Mouse (Mus musculus) brain, embryonic 18.5 days (tissue): ENCODE measurements around the gene Adgrg3.

ENCODE experiments used
- DNase-seq: peaks from one replicate; pipeline ENCODE4 v3.0.0-alpha.2; 2012; ENCODE audit warnings: low read depth, low spot score

The Adgrg3 gene

DNA sequence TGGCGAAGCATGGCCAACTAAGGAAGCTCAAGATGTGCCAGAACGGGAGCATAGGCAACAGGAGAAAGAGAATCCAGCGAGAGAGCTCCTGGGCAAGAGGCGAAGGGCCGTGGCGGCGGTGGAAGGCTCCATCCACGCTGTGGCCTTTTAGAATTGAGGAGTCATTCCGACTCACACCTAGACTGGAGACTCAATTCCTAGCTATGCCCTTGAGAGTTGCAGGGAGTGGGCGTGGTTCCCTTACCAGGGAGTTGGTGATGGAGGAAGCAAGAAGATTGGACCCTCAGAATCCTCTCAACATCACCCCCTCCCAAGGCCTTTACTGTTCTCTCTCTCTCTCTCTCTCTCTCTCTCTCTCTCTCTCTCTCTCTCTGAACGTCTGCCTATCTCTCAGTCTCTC lies 64.2 kb downstream of the Adgrg3 start:
- DNase-seq = no peak

DNA sequence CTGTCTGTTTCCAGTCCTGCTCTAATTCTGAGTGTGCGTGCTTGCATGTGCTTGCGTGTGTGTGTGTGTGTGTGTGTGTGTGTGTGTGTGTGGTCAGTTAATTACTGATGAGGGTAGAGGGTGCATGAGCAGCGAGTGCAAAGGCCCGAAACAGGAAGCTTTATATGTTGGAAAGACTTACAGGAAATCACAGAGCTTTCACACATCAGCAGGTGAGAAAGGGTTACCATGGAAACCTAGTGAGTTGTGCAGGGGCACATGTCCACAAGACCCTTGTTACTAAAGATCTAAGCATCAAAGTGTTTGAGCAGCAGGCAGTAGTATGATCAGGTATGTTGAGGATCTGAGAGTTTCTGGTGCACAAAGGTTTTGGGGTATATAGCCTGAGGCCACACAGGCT lies 66.8 kb downstream of the Adgrg3 start:
- DNase-seq = no peak

DNA sequence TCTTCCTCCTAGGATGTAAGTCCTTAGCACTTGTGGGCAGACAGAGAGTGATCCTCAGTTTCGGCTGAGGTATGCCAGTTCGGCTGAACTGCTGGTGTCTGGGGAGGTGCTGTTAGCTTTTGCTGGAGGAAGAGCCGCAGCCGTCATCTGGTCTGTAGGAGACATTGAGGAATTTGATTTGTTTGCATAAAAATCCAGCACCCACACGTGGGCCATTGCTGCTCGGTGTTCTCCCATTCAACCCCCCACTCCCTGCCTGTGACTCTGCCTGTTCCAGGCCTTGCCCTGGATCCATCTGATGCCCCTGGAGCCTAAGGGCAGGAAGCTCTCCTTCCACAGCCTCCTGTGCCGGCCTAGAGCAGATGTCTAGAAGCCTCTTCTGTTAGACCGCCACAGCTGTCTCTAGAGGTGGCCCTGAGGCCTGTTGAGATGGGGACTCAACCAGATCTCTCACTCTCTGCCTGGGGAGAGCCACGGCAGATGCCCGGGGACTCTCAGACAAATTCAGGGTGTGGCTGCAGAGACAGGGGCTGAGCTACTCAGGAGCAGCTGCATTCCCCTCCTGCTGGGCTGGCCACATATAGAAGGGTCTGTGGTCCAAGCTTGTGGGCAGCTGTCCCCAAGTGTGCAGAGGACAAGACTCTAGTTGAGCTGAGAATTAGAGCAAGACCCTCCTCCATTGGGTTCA lies 67.4 kb downstream of the Adgrg3 start:
- DNase-seq = no peak

DNA sequence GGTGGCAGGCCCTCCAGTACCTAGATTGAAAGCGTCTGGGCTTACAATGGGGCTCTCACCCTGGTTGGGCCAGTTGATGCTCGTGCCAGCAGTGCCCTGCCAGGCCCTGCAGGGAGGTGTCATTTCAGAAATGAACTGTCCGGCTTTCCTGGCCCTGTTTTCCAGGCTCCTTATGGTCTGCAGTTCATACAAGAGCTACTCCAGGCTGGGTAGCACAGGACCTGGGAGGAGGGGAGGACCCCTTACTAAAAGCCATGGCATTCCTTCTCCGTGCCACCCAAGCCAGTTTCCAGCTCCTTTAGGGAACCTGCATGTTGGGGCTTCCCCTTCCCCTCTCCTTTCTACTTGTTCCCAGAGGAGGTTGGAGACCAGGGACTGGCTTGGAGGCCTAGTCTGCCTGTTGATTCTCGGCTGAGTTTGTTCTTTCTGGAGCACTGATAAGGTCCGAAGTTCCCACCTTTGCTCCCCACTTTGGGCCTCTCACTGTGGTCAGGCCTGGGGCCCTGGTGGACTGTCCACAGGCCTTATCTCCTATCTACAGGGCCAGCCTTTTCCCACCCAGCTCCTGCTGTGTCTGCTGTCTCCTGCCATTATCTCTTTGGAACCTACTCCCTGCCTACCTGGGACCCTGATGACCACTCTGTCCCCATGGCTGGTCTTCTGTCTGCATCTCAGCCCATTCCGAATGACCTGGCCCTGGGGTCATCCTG lies 68.1 kb downstream of the Adgrg3 start:
- DNase-seq = no peak

DNA sequence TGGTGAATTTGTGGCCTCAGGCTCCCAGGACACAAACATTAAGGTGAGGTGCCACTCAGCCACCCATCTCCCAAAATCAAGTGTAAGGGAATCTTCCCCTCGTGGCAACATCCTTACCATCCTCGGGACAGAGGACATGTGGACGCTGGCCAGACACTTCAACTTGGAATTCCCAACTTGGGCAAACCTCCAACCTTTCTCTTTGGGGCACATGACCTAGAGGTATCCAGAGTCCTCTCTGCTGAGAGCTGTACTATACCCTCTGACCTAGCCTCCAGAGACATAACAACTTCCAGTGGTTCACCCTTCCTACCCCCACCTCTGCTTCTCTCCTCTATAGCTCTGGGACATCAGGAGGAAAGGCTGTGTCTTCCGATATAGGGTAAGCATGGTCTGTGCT lies 76.1 kb downstream of the Adgrg3 start:
- no peak for DNase-seq
